Mouse (Mus musculus) cerebellum, adult 18-20 months (tissue): Measurements from ENCODE around the gene Fbxo21.

Experiments used
- DNase-seq, 2 experiments: peaks; one replicate each; pipeline ENCODE4 v3.0.0; 2021

Fbxo21 gene

DNA sequence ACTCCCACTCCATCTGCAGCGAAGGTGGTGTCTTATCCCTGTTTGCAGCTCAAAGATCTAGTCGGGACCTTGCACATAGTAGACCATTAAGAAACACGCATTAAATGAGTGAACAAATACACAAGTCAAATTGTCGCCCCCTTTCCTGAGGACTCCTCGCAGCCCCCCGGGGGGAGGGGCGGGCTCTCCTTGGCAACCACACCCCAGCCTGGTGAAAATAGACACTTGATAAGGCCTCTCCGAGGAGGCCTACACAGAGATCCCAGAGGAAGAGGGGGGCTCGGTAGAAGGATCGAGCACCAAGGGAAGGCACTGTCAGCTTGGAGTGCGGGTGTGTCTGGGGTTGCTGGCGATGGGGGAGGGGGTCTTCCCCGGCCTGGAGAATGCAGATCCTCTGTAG, 49.8 kb downstream of the Fbxo21 start:
- no peak for DNase-seq

DNA sequence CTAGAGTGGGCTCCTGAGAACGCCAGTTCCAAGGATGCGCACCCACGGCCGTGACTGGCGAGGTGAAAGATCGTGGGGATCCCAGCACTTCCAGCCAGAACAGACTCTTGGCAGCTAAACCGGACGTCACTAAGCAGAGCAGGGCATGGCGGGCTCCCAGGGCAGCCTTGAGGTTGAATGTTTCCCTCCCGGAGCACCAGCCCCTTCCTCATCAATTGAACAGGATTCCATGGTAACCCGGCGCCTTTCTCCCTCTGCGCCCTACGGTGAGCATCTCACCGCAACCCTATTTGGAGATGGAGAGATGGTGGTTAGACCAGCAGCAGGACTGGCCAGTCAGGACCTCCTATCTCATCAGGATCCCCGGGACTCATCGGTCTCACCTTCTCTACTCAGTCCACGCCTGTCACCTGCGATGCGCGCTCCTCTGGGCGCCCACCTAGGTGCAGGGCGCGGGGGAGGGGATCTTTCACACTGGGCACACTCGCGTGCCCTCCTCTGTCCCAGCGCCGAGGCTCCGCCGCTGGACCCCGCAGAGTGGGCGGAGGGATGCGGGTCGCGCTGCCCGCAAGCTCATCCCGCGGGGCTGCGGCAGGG, 50.7 kb downstream of the Fbxo21 start:
- DNase-seq = no peak

DNA sequence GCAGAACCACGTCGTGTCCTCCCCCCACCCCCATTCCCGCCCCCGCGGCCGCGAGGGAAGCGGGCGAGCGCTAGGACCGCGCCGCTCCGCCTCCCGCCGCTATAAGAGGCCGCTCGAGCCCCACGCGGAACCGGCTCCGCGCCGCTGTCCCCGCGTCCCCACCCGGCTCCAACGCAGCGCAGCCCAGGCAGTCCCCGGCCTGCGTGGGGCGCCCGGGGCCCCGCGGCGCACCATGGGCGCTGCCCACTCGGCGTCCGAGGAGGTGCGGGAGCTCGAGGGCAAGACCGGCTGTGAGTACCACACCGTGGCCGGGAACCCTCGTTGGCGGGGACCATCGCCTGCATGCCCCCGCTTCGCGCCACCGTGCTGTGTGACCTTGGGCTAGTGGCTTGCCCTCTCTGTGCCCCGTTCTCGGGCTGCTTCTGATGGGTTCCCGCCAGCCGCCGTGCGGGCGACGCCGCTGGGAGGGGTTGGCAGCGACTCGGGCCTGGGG, 51.2 kb downstream of the Fbxo21 start, which contains the start of gene Tesc:
Gene Tesc (plus strand): TSS at position 46 of the 493 bp plus-strand sequence.
- DNase-seq = peak; percentile 64 to 84

DNA sequence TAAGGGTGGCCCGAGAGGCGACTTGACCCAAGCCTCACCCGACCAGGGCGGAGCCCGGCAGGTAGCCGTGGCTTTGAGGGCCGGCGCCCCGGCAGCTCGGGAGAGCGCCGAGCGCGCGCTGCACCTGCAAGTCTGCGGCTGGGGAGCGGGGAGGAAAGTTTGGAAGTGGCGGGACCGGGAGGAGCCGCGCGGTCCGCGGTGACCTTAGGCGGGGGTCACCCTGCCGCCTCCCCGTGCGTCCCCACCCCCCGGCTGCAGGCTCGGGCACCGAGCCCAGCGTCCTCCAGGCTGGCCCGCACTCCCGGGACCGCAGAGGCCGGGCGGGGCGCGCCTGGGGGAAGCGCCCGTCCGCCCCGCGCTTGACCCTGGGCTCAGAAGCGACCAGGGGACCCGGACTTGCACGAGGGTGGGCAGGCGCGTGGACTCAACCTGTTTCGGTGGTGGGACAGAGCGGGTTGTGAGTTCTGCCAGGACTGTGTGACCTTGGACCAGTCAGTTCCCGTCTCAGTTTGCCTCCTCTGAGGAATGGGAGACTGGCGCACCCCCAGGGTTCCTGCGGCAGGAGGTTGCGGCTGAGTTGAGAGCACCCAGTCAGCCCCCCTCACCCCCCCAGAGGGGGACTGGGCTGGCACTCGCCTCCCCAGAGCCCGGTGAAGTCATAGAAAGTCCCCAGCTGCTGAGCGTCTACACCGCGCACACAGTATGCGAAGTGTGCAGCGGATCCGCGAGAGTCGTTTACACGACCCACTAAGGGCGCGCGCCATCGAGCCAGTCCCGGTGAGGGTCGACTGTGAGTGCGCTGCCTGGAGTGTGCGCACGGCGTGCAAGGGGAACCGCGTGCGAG, 51.9 kb downstream of the Fbxo21 start:
- DNase-seq = peak in 1 of 2 experiments; percentile 64

DNA sequence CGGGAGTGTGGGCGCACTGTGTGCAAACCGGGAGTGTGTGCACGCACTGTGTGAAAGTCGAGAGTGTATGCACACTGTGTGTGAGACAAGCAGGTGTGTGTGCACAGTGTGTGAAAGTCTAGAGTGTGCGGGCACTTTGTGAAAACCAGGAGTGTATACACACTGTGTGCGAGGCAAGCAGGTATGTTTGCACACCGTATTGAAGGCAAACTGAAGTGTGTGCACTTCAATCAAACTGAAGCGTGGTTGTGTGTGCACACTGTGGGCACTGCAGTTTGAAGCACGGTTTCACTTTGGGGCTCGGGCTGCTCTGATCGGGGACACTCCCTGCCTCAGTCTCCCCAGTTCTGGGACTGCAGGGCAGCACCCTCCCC, 52.5 kb downstream of the Fbxo21 start:
- DNase-seq = no peak

DNA sequence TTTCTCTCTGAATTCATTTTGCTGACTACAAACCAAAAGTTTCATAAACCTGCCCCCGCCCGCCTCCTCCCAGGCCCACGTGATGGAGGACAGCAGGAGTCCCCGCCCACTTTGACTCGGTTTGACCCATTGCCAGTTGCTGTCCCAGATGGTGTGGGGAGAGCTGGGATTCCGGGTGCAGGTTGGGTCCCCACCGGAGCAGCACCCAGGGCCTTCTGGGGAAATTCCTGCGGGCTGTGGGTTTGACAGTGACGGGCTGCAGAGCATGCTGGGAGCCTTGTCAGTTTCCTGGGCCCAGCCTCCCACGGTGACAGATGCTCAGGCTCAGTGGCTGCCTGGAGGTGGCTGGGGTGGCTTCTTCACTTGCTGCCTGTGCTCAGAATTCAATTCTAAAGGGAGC, 52.9 kb downstream of the Fbxo21 start:
- DNase-seq = peak; percentile 70 to 71

DNA sequence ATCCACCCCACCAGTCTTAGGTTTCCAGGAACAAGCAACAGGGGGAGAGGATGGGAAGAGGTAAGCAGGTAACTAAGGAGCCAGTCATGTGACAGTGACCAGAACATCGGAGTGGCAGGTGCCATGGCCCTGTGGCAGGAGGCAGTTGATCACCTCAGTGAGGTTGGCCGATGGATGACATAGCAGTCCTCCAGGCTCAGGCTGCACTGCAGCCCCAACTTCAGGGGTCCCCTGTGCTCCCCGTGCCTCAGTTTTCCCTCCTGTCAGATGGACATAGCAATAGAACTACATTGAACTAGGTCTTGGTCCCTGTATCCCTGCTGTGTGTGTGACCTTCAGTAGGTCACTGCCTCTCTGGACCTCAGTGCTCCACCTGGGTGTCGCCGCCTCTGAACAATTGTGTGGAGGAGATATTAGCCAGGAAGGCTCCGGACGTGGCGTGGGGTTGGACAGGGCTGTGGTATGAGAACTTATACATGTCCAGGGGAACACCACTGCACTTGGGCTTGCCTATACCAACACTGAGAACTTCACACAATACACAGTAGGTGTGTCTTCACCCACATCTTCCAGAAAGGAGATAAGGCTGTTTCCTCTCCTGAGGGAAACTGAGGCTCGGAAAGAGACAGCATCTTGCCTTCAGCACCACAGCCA, 53.6 kb downstream of the Fbxo21 start:
- DNase-seq = no peak

DNA sequence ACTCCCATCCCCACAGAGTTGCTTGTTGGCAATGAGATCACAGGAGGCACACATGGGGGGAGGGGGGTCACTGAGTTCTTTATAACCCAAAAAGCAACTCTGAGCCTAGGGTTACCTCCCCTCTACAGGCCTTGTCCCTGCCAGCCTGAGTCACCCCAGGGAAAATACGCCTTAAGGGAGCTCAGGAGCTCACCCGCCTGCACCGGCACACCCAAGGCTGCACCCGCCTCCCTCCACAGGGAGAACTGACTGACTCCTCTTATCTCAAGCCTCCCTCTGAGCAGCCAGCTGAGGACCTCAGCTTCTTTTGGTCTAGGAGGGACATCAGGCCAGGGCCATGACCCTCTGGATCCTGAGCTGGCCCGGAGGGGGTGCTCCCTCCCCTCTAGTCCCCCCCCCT, 54.5 kb downstream of the Fbxo21 start:
- no peak for DNase-seq

DNA sequence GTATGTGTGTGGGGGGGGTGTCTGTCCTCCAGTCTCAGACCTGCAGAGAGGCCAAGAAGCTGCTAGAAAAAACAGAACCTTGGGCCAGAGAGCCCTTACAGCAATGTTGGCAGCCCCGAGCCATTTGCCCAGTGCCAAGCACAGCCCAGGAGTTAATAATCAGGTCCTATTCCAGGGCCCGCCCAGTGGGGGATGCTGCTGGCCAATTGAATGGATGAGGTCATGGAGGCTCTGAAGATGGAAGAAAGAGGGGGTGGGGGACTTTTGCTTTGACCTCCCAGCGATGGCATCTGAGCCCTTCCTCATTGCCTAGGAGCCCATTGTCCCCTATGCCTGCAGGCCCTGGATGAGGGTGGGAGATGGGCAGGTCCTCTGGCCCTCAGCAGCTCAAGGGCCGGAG, 55.0 kb downstream of the Fbxo21 start:
- peak in 1 of 2 experiments; percentile 56 for DNase-seq

DNA sequence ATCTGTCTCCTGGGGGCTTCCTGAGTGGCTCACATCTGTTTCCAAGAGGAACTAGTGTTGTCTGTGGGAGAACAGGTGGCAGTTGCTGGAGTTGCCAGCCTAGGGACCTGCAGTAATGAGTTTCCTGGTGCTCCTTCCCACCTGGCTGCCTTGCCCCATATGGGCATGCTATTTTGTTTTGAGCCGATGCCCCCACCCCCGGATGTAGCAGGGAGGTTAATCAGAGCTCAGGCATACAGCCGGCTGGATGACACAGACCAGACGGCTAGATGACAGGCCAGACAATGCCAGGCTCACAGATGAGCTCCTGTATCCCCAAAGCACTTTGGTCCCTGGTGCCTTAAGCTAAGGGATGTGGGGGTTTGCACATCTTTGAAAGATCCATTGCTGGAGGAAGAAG, 56.8 kb downstream of the Fbxo21 start:
- peak in 1 of 2 experiments; percentile 60 for DNase-seq

DNA sequence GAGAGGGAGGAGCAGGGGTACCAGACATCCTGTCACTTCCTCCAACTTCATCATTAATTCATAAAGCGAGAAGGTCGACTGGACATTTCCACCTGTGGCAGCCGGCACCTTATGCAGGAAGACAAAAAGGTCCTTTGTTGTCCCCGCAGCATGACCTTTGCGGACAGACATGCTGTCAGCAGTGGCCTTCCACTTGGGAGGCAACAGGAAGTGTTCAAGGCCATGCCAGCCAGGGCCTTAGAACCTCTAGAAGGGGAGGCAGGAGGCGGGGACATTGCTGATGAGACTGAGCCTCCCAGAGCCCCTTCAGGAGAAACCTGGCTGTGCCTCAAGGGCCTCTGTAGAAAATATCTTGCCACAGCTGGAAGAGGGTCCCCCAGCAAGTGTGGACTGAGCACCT, 57.2 kb downstream of the Fbxo21 start:
- no peak for DNase-seq

DNA sequence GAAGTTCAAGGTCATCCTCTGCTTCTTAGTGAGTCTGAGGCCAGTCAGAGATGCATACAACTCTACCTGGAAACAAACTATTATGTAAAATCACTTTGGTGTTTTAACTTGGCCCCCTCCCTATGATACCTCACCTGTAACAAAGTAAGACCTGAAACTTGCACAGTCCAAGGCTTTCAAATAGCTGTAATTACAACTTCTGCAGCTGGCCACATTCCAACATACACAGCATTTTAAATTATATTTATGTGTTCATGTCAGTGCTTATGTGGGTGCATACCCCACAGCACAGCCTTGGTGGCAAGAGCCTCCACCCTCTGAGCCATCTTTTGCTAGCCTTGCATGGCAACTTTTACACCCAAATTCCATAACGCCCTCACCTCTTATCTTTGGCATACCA, 58.1 kb downstream of the Fbxo21 start:
- DNase-seq = no peak

DNA sequence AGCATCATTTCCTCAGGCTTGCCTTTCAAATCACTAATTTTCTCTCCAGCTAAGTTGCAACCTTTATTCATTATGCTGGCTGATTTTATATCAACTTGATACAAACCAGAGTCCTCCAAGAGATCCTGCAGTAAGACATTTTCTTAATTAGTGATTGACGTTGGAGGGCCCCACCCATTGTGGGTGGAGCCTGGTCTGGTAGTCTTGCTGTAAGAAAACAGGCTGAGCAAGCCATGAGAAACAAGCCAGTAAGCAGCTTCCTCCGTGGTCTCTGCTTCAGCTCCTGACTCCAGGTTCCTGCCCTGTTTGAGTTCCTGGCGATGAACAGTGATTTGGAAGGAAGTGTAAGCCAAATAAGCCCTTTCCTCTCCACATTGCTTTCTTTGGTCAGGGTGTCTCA, 59.3 kb downstream of the Fbxo21 start:
- DNase-seq = no peak

DNA sequence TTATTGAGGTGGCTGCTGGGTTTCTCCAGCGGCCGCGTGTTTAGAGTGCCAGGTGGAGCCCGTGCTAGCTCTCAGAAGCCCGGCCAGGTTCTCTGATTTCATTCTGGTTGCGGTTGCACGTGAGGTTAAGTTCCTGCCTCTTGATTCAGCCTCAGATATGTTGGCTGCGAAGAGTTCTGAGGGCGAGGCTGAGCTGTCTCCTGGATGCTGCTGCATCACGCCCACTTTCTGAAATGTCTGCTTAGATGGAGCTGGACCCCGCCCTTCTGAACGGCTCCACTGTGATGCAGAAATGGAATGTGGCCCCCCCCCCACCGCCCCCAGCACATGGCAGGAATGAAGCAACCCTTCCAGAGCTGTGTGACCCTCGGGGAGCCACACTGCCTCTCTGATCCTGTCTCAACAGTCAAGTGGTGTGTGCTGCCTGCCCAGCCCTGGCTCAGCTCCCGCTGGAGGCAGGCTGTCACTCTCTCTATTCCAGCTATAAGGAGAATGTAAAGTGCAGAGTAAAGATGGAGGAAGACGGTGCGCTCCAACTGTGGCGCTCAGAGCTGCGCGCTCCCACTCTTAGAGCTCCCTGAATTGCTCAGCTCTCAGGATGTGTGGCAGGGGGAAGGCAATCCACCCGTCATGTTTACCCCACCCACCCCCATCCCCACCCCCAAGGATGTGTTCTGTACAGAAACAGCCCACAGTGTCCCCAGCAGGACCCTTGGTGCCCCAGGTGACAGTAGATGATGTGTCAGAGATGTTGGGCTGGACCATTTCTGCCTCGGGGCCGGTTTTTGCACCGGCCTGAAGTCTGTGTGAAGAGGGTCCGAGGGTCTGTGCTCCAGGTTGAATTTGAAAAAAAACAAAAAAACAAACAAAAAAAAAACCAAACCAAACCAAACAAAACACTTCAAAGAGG, 60.6 kb downstream of the Fbxo21 start:
- DNase-seq = peak; percentile 48 to 59

DNA sequence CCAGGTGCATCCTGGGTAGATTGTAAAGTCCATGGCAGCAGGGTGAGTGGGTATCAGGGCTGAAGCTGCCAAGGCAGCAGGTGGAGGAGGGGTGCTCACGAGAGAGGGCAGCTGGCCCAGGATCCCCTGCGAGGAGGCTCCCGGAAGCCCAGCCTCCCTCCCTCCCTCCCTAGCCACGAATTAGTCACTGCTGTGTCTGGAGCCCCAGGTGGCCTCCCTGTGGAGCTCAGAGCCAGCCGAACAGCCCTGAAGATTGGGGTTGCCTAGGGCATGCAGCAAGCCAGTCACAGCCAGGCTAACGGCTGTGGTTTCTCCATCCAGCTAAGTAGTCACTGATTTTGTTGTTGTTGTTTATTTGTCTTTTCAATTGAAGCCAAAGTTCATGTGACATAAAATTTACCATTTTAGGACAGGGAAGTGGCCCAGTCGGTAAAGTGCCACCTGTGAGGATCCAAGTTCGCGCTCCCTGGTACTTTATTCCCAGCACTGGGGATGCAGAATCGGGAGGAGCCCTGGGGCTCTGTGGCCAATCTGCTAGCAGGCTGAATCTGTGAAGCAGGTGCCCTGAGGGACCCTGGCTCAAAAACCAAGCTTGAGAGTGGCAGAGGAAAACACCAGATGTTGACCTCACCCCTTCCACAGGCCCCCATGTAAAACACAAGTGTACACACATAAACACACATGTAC, 61.4 kb downstream of the Fbxo21 start:
- peak; percentile 82 for DNase-seq

DNA sequence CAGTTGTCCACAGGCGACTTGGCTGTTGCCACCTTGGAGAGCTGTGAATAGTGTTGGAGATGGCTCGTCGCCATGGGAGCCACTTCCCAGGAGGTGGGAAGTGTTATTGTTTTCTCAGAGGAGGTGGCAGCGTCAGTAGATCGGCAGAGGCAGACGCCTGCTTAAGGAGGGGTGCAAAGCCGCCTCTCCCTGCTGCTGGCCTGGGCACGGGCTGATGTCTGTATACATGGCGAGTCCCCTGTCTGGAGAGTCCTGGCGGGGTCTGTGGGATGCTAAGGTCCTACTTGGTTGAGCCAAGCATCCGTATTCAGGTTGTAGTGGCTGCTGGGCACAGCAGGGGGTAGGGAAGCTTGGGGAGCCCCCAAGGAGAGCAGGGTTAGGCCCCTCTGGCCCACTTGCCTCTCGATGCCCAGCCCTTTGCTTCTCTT, 62.7 kb downstream of the Fbxo21 start:
- DNase-seq = peak; percentile 41 to 54

DNA sequence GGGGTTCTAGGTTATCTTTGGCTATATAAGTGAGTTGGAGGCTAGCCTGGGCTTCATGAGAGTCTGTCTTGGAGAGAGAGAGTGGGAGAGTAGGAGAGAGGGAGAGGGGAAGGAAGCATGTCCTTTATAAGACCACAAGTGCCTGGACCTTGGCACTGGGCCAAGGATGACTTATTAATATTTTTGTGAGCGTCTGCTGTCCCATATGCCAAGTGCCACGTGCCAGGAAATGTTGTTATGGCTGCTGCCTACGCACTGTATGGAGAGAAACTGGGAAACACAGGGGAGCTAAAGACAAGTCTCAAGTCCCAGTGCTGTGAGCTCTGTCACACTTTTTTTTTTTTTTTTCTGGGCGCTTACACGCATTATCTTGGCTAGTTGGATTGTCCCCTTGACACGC, 66.1 kb downstream of the Fbxo21 start:
- DNase-seq = peak; percentile 90 to 94

DNA sequence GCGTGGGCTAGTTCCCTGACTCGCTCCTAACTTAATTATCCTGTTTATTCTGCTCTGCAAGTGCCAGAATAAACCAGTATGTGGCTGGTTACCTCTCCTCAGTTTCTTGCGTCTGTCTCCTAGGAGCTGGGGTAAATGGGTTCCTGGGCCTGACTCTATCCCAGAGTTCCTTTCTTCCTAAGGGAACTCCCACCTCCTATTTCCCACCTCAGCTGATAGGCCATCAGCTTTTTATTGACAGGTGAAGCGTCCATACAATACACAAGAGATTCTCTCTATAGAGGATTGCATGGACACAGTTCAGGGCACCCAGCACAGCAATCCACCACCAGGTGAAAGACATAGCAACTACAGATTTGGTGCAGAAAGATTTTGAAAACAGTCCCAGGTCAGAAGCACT, 67.2 kb downstream of the Fbxo21 start:
- DNase-seq = no peak

DNA sequence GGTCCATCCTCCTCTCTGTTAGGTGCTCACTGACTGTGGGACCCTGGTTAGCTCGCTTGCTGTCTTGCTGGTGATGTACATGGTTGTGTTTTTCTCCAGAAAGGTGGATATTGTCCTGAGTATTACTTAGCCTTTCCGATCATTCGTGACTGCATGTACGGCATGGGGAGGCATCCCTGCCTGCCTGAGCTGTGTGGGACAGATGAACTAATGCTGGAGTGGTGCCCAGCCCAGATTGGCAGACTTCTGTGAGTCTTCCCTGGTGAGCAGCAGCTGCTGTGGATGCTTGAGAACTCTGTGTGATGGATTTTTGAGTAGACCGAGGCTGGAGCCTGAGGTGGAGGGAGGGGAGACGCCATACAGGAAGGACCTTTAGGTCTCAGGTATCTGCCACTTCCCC, 68.4 kb downstream of the Fbxo21 start:
- DNase-seq = peak; percentile 85 to 88

DNA sequence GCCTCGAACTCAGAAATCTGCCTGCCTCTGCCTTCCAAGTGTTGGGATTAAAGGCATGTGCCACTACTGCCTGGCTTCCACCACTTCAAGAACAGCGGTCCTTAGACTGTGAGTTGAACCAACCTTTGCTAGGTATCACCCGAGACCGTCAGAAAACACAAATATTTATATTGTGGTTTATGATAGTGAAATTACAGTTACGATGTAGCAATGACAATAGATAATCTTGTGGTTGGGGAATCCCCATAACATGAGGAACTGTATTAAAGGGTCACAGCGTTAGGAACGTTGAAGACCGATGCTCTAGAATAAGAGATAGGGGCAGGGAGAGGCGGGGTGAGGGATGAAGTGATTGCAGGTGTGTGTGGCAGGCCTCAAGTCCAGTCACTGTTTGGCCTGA, 68.9 kb downstream of the Fbxo21 start:
- DNase-seq = no peak

DNA sequence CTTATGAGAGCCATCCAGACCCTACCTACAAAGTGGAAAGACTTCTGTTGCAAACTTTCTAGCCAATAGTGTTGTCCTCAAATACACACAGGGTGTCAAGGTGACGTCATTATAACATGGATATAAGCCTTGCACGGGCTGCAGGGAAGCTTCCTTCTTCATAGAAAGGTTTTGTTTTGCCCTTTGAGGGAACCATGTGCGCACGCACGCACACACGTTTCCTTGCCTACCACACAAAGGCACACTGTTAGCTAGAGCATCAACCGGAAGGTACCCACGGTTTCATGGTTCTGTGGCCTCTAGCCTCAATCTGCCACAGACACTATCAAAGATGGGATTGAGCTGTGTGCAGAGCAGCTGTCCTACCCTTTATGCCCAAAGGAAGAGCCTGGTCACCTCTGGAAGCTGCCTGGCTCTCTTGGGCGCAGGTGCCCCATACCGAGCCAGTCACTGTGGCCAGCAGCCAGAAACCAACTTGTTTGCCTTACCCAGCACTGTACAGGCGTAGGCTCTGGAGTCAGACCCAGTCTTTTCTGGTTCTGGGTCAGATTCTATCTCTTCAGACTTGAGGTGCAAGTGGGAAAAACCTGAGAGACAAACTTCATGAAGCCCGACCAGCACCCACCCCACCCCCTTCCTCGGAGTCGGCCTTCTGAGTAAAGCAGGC, 70.7 kb downstream of the Fbxo21 start:
- no peak for DNase-seq

DNA sequence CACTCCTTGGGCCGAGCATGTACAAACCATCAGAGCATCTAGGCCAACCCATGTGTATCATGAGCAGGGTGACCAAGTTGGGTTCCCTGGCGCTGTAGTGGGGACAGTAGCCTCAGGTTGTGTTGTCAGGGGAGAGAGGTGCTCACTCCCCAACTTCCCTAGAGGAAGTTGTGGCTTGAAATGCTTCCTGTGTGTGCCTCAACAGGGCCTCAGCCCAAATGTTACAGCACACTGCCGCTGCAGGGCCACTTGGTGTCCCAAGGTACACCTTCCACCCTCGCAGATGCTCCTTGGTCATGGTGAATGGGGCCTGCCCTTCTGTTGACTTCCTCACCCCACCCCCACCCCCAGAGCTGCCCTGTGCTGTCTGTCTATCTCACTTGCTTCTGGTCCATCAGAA, 71.9 kb downstream of the Fbxo21 start:
- no peak for DNase-seq
